Mouse (Mus musculus): ENCODE results near the gene Vps11.

Vps11 gene

DNA sequence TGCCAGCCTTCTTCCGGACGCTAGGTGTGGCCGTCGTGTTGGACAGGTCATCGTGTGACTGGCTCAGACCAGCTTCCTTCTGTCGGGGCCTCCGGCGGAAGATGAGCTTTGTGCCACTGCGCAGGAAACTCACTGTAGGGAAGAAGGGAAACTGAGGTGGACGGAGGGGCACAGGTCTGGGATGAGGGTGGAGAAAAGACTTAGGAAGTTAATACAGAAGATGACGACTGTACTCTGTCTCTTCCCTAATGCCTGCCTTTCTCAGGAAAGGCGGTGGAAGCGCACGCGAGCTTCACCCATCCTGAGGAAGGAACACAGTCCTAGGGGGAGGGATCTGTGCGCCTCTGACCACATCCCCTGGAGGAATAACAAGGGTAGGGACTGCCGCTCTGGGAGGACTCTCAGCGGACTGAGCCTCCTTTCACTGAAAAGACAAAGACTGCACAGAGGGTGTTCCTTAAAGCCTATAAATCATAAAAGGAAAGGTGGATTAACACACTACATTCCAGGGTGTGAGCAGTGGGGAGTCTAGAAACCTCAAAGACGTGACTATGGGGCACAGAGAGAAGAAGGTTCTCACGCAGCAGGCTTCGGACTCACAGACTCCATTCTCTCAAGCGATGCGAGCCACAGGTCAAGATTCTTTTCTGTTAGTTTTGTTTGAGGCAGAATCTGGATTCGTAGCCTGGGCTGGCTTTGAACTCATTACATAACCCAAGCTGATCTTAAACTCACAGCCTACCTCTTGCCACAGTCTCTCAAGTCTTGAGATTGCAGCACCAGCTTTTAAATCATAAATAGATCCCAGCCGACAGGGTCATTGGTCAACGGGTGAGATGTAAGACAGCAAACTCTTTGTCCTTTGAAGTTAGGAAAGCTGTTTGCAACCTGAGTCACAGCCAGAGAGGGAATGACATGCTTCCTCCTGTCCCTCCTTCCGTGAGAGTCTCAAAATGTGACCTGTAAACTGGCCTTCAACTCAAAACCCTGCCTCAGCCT, 50.0 kb downstream of the Vps11 start:
- TF ChIP-seq GATA4 (IDR thresholded peaks at IDR 0.05; ENCODE audit: insufficient replicate concordance, low read length) = no peak

GRCm38 (mm10) chr9:44310750-44311135, 50.7 kb downstream of the Vps11 start:
- TF ChIP-seq GATA4 (IDR thresholded peaks at IDR 0.05; ENCODE audit: insufficient replicate concordance, low read length) = no peak

- no peak for TF ChIP-seq GATA4 (IDR thresholded peaks at IDR 0.05; ENCODE audit: insufficient replicate concordance, low read length)
Measured at GRCm38 (mm10) chr9:44309756-44310155, 51.7 kb downstream of the Vps11 start.

DNA sequence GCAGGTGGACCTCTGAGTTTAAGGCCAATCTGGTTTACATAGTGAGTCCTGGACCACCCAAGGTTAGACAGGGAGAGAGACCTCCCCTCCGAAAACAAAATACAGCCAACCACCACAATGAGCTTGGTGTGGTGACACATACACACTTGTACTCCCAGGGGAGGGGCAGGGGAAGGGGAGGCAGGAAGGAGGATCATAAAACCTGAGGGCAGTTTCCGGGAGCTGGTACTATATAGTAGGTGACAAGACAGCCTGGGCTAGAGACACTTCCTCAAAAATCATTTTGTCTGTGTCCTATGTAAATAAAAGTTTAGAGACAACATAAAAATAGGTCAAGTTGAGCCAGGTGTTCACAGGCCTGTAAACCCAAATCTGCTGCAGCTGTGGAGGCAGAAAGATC, 54.2 kb downstream of the Vps11 start:
- no peak for TF ChIP-seq GATA4 (IDR thresholded peaks at IDR 0.05; ENCODE audit: insufficient replicate concordance, low read length)

GRCm38 (mm10) chr9:44306532-44306931, 54.9 kb downstream of the Vps11 start:
- TF ChIP-seq GATA4 (IDR thresholded peaks at IDR 0.05; ENCODE audit: insufficient replicate concordance, low read length) = no peak

GRCm38 (mm10) chr9:44305466-44306079, 55.9 kb downstream of the Vps11 start, which contains the start of gene Hinfp:
TSS of gene Hinfp (minus strand) at chr9:44305671.
- TF ChIP-seq GATA4 (IDR thresholded peaks at IDR 0.05; ENCODE audit: insufficient replicate concordance, low read length) = no peak; the same call in 1 of the 2 replicates
